Mouse (Mus musculus): ENCODE measurements around the gene Higd1a. TPM values are rescaled to one million over a fixed set of nuclear protein-coding genes. Genes with fewer than 3 reads are reported as not detected.

The Higd1a gene
- polyA plus RNA-seq, 1 experiment from 2014 or later: 142 TPM

DNA sequence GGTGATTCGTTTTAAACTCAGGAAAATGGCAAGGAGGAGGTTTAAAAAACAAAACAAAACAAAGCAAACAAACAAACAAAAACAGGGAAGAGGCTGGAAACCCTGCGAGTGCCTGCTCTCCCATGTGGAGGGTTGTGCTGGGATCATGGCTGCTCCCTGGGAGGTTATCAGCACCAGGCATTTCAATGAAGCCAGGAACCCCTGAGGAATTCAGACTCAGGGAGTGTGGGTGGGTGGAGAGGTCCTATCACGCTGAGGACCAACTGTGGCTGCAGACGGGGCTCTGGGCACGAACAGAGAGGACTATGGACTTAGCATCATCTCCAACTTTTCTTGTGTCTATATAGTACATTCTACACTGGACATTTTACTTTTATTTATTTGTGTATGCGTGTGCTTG lies 41.1 kb upstream of the Higd1a start:
- Histone ChIP-seq H3K27me3 (ENCODE audit: insufficient read depth, low read length) (no peaks in the 10 kb centered on the region), H3K4me1 (ENCODE audit: insufficient read depth, low read length) (peaks cover 8% of the 10 kb centered on the region), H3K4me3 (ENCODE audit: low read length) (no peak overlapping the region), H3K4me2 (replicated peaks; ENCODE audit: low read depth, low read length) (no peak overlapping the region), H3K36me3 (ENCODE audit: insufficient read depth, low read length) (no peaks in the 10 kb centered on the region), H3K9me3 (ENCODE audit: low read length) (no peaks in the 10 kb centered on the region), H3K27ac (ENCODE audit: low read length) (no peak overlapping the region), H3K9ac (replicated peaks; ENCODE audit: low read length) (no peak overlapping the region)
- 73% methylated on average over 6 of the region's 6 CpGs for WGBS
- no peak for ATAC-seq (ENCODE audit: low FRiP score, low TSS enrichment)

GRCm38 (mm10) chr9:121898245-121898644 lies 40.1 kb upstream of the Higd1a start, which contains the start of gene Ackr2:
Gene Ackr2 (plus strand): TSS chr9:121898355.
- no peaks in the 10 kb centered on the region for H3K36me3 ChIP-seq (ENCODE audit: insufficient read depth, low read length)
- H3K4me2 ChIP-seq (replicated peaks; ENCODE audit: low read depth, low read length): no peak within 1 kb of the TSS
- peak; percentile 24; the same call in 1 of the 2 replicates for ATAC-seq (ENCODE audit: low FRiP score, low TSS enrichment)
- no peaks in the 10 kb centered on the region for H3K9me3 ChIP-seq (ENCODE audit: low read length)
- 80% methylated on average over 9 of the region's 9 CpGs for WGBS
- H3K27ac ChIP-seq (ENCODE audit: low read length): no peak within 1 kb of the TSS
- H3K4me3 ChIP-seq (ENCODE audit: low read length): no peak within 1 kb of the TSS
- no peak within 1 kb of the TSS for H3K9ac ChIP-seq (replicated peaks; ENCODE audit: low read length)
- H3K4me1 ChIP-seq (ENCODE audit: insufficient read depth, low read length): peaks cover 8% of the 10 kb centered on the region
- no peaks in the 10 kb centered on the region for H3K27me3 ChIP-seq (ENCODE audit: insufficient read depth, low read length)

- ATAC-seq (ENCODE audit: low FRiP score, low TSS enrichment): no peak
- Histone ChIP-seq H3K27ac (ENCODE audit: low read length) (no peak overlapping the region), H3K4me3 (ENCODE audit: low read length) (no peak overlapping the region), H3K4me2 (replicated peaks; ENCODE audit: low read depth, low read length) (no peak overlapping the region), H3K36me3 (ENCODE audit: insufficient read depth, low read length) (no peaks in the 10 kb centered on the region), H3K9me3 (ENCODE audit: low read length) (no peaks in the 10 kb centered on the region), H3K9ac (replicated peaks; ENCODE audit: low read length) (no peak overlapping the region), H3K4me1 (ENCODE audit: insufficient read depth, low read length) (peaks cover 6% of the 10 kb centered on the region), H3K27me3 (ENCODE audit: insufficient read depth, low read length) (no peaks in the 10 kb centered on the region)
- WGBS: 50% methylated on average over 4 of the region's 4 CpGs
Measured at GRCm38 (mm10) chr9:121896820-121897219, 38.7 kb upstream of the Higd1a start.

DNA sequence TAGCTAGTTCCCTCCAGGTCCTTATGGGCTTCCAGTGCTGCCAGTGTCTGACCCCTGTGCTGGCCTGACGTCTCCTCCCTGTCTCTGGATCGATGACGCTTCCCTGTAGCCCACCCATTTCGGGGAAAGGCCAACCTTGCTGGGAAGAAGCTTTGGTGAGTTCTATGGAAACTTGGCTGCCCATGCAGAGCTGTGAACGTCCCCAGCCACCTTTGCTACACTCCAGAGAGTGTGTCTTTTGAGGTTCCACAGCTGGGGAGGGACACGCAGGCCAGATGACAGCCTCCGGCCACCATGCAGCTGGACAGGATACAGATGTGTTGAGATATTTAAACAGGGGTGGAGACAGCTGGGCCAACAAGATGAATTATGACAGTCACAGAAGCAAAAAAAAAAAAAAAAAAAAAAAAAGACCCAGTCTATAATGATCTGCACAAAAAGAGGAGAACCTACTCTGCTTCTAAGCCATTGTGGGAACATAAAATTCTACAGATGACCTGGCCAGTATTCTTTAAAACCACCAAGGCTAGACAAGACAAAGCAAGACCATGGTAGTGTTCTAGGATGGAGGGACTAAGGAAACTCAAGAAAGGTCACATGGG lies 37.3 kb upstream of the Higd1a start:
- ATAC-seq (ENCODE audit: low FRiP score, low TSS enrichment): no peak; the same call in 1 of the 2 replicates
- no peak overlapping the region for H3K4me3 ChIP-seq (ENCODE audit: low read length)
- no peak overlapping the region for H3K4me2 ChIP-seq (replicated peaks; ENCODE audit: low read depth, low read length)
- no peaks in the 10 kb centered on the region for H3K27me3 ChIP-seq (ENCODE audit: insufficient read depth, low read length)
- WGBS: 39% methylated on average over 7 of the region's 7 CpGs
- no peaks in the 10 kb centered on the region for H3K36me3 ChIP-seq (ENCODE audit: insufficient read depth, low read length)
- peaks cover 11% of the 10 kb centered on the region for H3K4me1 ChIP-seq (ENCODE audit: insufficient read depth, low read length)
- no peaks in the 10 kb centered on the region for H3K9me3 ChIP-seq (ENCODE audit: low read length)
- no peak overlapping the region for H3K9ac ChIP-seq (replicated peaks; ENCODE audit: low read length)
- no peak overlapping the region for H3K27ac ChIP-seq (ENCODE audit: low read length)

DNA sequence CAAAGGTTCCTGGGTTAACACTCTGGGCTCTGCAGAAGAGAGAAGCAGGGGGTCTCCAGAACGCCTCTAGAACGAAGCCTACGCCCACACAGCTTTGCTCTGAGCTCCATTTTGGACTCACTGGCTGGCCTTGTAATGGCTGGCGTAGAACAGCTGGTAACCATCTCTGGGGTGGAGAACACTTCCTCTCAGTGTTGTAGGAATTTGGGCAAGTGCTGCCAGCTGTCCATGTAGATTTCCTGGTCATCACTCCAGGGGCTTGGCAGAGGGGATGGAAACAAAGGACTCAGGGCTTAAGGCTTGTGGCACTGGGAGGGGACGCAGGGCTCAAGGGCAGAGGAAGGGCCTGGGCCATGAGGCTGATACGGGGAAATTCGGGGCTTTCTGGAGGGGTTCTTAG lies 36.3 kb upstream of the Higd1a start:
- no peaks in the 10 kb centered on the region for H3K27me3 ChIP-seq (ENCODE audit: insufficient read depth, low read length)
- H3K27ac ChIP-seq (ENCODE audit: low read length): no peak overlapping the region
- 84% methylated on average over 7 of the region's 7 CpGs for WGBS
- H3K9ac ChIP-seq (replicated peaks; ENCODE audit: low read length): no peak overlapping the region
- H3K36me3 ChIP-seq (ENCODE audit: insufficient read depth, low read length): no peaks in the 10 kb centered on the region
- no peaks in the 10 kb centered on the region for H3K9me3 ChIP-seq (ENCODE audit: low read length)
- peaks cover 18% of the 10 kb centered on the region for H3K4me1 ChIP-seq (ENCODE audit: insufficient read depth, low read length)
- no peak overlapping the region for H3K4me3 ChIP-seq (ENCODE audit: low read length)
- H3K4me2 ChIP-seq (replicated peaks; ENCODE audit: low read depth, low read length): no peak overlapping the region
- no peak for ATAC-seq (ENCODE audit: low FRiP score, low TSS enrichment)

- WGBS: 68% methylated on average over 12 of the region's 12 CpGs
- no peaks in the 10 kb centered on the region for H3K9me3 ChIP-seq (ENCODE audit: low read length)
- no peaks in the 10 kb centered on the region for H3K27me3 ChIP-seq (ENCODE audit: insufficient read depth, low read length)
- H3K4me3 ChIP-seq (ENCODE audit: low read length): no peak overlapping the region
- H3K27ac ChIP-seq (ENCODE audit: low read length): no peak overlapping the region
- no peaks in the 10 kb centered on the region for H3K36me3 ChIP-seq (ENCODE audit: insufficient read depth, low read length)
- no peak overlapping the region for H3K9ac ChIP-seq (replicated peaks; ENCODE audit: low read length)
- H3K4me1 ChIP-seq (ENCODE audit: insufficient read depth, low read length): peaks cover 18% of the 10 kb centered on the region
- no peak for ATAC-seq (ENCODE audit: low FRiP score, low TSS enrichment)
- no peak overlapping the region for H3K4me2 ChIP-seq (replicated peaks; ENCODE audit: low read depth, low read length)
Measured at GRCm38 (mm10) chr9:121892057-121892687, 34.0 kb upstream of the Higd1a start.

GRCm38 (mm10) chr9:121891301-121891700 lies 33.1 kb upstream of the Higd1a start:
- no peak overlapping the region for H3K4me3 ChIP-seq (ENCODE audit: low read length)
- no peaks in the 10 kb centered on the region for H3K36me3 ChIP-seq (ENCODE audit: insufficient read depth, low read length)
- H3K27me3 ChIP-seq (ENCODE audit: insufficient read depth, low read length): no peaks in the 10 kb centered on the region
- no peak overlapping the region for H3K27ac ChIP-seq (ENCODE audit: low read length)
- no peak for ATAC-seq (ENCODE audit: low FRiP score, low TSS enrichment)
- H3K4me1 ChIP-seq (ENCODE audit: insufficient read depth, low read length): peaks cover 18% of the 10 kb centered on the region
- 87% methylated on average over 9 of the region's 9 CpGs for WGBS
- no peak overlapping the region for H3K4me2 ChIP-seq (replicated peaks; ENCODE audit: low read depth, low read length)
- H3K9ac ChIP-seq (replicated peaks; ENCODE audit: low read length): no peak overlapping the region
- H3K9me3 ChIP-seq (ENCODE audit: low read length): no peaks in the 10 kb centered on the region

- peak overlapping the region; percentile 23; the same call in 1 of the 2 replicates for H3K9ac ChIP-seq (replicated peaks; ENCODE audit: low read length)
- no peak overlapping the region for H3K27ac ChIP-seq (ENCODE audit: low read length)
- 5% methylated on average over 18 of the region's 18 CpGs for WGBS
- peak overlapping the region; percentile 40 for H3K4me2 ChIP-seq (replicated peaks; ENCODE audit: low read depth, low read length)
- peaks cover 17% of the 10 kb centered on the region for H3K4me1 ChIP-seq (ENCODE audit: insufficient read depth, low read length)
- no peaks in the 10 kb centered on the region for H3K36me3 ChIP-seq (ENCODE audit: insufficient read depth, low read length)
- no peaks in the 10 kb centered on the region for H3K9me3 ChIP-seq (ENCODE audit: low read length)
- peak overlapping the region; percentile 8; the same call in 1 of the 2 replicates for H3K4me3 ChIP-seq (ENCODE audit: low read length)
- peak; percentile 92 for ATAC-seq (ENCODE audit: low FRiP score, low TSS enrichment)
- H3K27me3 ChIP-seq (ENCODE audit: insufficient read depth, low read length): no peaks in the 10 kb centered on the region
Measured at GRCm38 (mm10) chr9:121890441-121890941, 32.3 kb upstream of the Higd1a start.

DNA sequence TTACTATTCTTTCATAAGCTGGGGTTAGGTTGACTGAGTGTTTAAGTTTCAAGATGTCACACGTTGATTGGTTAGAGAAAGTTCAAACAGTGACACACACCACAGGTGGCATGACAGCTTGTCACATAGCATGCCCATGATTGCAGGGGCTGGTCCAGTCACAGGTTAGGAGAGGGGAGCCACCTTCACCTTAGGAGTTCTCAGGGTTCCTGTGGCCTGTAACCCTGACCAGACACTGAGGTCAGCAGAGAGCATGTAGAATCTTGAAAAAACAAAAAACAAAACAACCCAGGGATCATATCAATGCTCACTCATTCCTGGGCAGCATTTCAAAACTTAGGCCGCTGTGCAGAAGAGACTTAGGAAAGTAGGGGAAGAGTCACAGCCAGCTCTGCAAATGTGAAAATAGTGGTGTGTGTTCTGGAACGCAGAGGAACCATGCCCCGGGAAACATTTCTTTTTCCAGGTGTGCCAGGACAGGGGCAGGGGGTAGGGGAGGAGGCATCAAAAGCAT lies 31.8 kb upstream of the Higd1a start:
- no peaks in the 10 kb centered on the region for H3K9me3 ChIP-seq (ENCODE audit: low read length)
- no peak for ATAC-seq (ENCODE audit: low FRiP score, low TSS enrichment)
- H3K36me3 ChIP-seq (ENCODE audit: insufficient read depth, low read length): no peaks in the 10 kb centered on the region
- no peaks in the 10 kb centered on the region for H3K27me3 ChIP-seq (ENCODE audit: insufficient read depth, low read length)
- no peak overlapping the region for H3K9ac ChIP-seq (replicated peaks; ENCODE audit: low read length)
- H3K4me2 ChIP-seq (replicated peaks; ENCODE audit: low read depth, low read length): peak overlapping the region; percentile 40
- H3K27ac ChIP-seq (ENCODE audit: low read length): no peak overlapping the region
- H3K4me1 ChIP-seq (ENCODE audit: insufficient read depth, low read length): peaks cover 12% of the 10 kb centered on the region
- H3K4me3 ChIP-seq (ENCODE audit: low read length): no peak overlapping the region
- WGBS: 63% methylated on average over 4 of the region's 4 CpGs

- H3K9me3 ChIP-seq (ENCODE audit: low read length): no peaks in the 10 kb centered on the region
- H3K36me3 ChIP-seq (ENCODE audit: insufficient read depth, low read length): no peaks in the 10 kb centered on the region
- no peak for ATAC-seq (ENCODE audit: low FRiP score, low TSS enrichment)
- H3K4me1 ChIP-seq (ENCODE audit: insufficient read depth, low read length): 0 out of 2 replicates have a peak, but pooled peaks cover 5% of the 10 kb centered on the region
- no peak overlapping the region for H3K27ac ChIP-seq (ENCODE audit: low read length)
- H3K27me3 ChIP-seq (ENCODE audit: insufficient read depth, low read length): no peaks in the 10 kb centered on the region
- no peak overlapping the region for H3K4me3 ChIP-seq (ENCODE audit: low read length)
- H3K9ac ChIP-seq (replicated peaks; ENCODE audit: low read length): no peak overlapping the region
- 42% methylated on average over 7 of the region's 7 CpGs for WGBS
- no peak overlapping the region for H3K4me2 ChIP-seq (replicated peaks; ENCODE audit: low read depth, low read length)
Measured at GRCm38 (mm10) chr9:121882015-121882457, 23.9 kb upstream of the Higd1a start.

Data from kidney, embryonic 16.5 days (tissue).